Mouse (Mus musculus): ENCODE measurements around the gene Olfr706.

DNA sequence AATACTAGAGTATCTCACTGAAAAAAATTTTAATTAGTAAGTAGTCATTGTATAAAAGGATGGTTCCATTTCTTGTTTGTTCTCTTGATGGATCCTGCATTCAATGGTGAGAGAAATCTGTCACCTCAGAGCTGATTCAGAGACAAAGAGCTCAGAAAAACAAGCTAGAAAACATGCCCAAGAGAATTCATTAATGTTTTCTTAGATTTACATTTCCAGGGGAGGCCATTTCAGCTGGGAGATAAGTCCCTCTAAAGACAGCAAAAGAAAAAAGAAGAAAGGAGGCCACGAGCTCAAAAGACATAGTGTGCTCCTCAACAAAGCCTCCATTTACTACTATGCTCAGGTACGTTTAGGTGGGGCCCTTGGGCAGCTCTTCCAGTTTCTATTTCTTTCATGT is 44.9 kb downstream of the Olfr706 start, which contains the start of gene Olfr703:
- no peak for TF ChIP-seq CTCF (IDR thresholded peaks at IDR 0.05; ENCODE audit: extremely low read depth, insufficient read length, insufficient replicate concordance, low read depth, low read length)
- no peak for TF ChIP-seq POLR2A (IDR thresholded peaks at IDR 0.05; ENCODE audit: low read depth, low read length)

Data from small intestine, adult 2 months (tissue).